ENCODE assay signal across 27 mouse cellular contexts in genomic region chr10:94161051-94161765, GRCm38 (mm10). TPM values are rescaled to one million over a fixed set of nuclear protein-coding genes. Genes with fewer than 3 reads are reported as not detected.
DNase-seq lines count a peak whose midpoint lies in the region; ATAC-seq lines count a peak whose summit lies in the region.
"Had no signal": no experiment of that assay in that cellular context is flagged by ENCODE, and none has a peak within 500 bp of the region (broad histone marks: within the 10 kb centered on the region; RNA-seq: fewer than 3 reads in every experiment).

No protein-coding gene starts in this region.

- H3K36me3 ChIP-seq in midbrain, embryonic 11.5 days (ENCODE audit: control insufficient read depth, insufficient read depth, low read length), result peaks cover 3% of the 10 kb centered on the region
- H3K36me3 ChIP-seq in midbrain, embryonic 16.5 days (ENCODE audit: control insufficient read depth, insufficient read depth, low read length), result peaks cover 13% of the 10 kb centered on the region

- H3K4me2 ChIP-seq in midbrain, embryonic 11.5 days, result no peak overlapping the region
- no peak overlapping the region for H3K4me2 ChIP-seq in midbrain, embryonic 16.5 days (ENCODE audit: low read length)
- H3K4me2 ChIP-seq: forebrain, embryonic 13.5 days; heart, embryonic 13.5 days; hindbrain, embryonic 14.5 days had no signal

- no peak overlapping the region for H3K9ac ChIP-seq in midbrain, embryonic 11.5 days (ENCODE audit: low read length)
- H3K9ac ChIP-seq in midbrain, embryonic 16.5 days (ENCODE audit: low read depth, low read length), result no peak overlapping the region
- H3K9ac ChIP-seq: forebrain, embryonic 13.5 days; heart, embryonic 13.5 days; hindbrain, embryonic 14.5 days had no signal

- H3K4me3 ChIP-seq in midbrain, embryonic 11.5 days (ENCODE audit: low read depth, low read length), result no peak overlapping the region
- H3K4me3 ChIP-seq in midbrain, embryonic 16.5 days (ENCODE audit: low read depth, low read length), result no peak overlapping the region
- H3K4me3 ChIP-seq: forebrain, embryonic 13.5 days; gastrocnemius, adult 2 months; heart, adult 2 months; heart, embryonic 10.5 days; heart, embryonic 13.5 days had no signal

- H3K4me1 ChIP-seq in midbrain, embryonic 11.5 days (ENCODE audit: control insufficient read depth, insufficient read depth, low read length), result no peaks in the 10 kb centered on the region
- H3K4me1 ChIP-seq in midbrain, embryonic 16.5 days (ENCODE audit: control insufficient read depth, insufficient read depth, low read length), result no peaks in the 10 kb centered on the region
- H3K4me1 ChIP-seq: forebrain, embryonic 13.5 days; heart, embryonic 10.5 days; heart, embryonic 13.5 days had no signal

- ATAC-seq in midbrain, embryonic 11.5 days (ENCODE audit: low FRiP score), result no peak
- ATAC-seq in midbrain, embryonic 16.5 days, result no peak
- ATAC-seq in erythroid progenitor cell, adult 5-6 weeks (replicated peaks; ENCODE audit: low FRiP score, poor library complexity, severe bottlenecking), result peak; percentile 46; the same call in 1 of the 2 replicates
- ATAC-seq: forebrain, embryonic 13.5 days; forebrain, embryonic 16.5 days; hindbrain, postnatal 0 days; inflammation-experienced regulatory T-cells, adult 6 months; intestine, embryonic 16.5 days had no signal

- DNase-seq in adrenal gland, adult 2 months, result peak; percentile 3
- DNase-seq in adrenal gland, adult 18-20 months (ENCODE audit: low spot score in 2 of 2), result no peak
- peak; percentile 41 for DNase-seq in midbrain, embryonic 11.5 days (ENCODE audit: low spot score, missing footprints)
- DNase-seq in R1 (ENCODE audit: low read depth, low spot score), result peak; percentile 72
- DNase-seq in T-cell, adult 2 months (ENCODE audit: low spot score), result no peak
- DNase-seq in ovary, postnatal 10 days (ENCODE audit: low spot score), result no peak
- DNase-seq: adrenal gland, postnatal 10 days; adrenal gland, postnatal 36 days; cerebellum, adult 18-20 months; cerebellum, adult 9-10 months; cerebellum, postnatal 14 days; gastrocnemius, adult 2 months; gastrocnemius, postnatal 14 days; heart, adult 2 months; heart, postnatal 14 days; heart, postnatal 4 days had no signal

- WGBS in midbrain, embryonic 11.5 days, result 85% methylated on average over 5 of the region's 5 CpGs
- 84% methylated on average over 5 of the region's 5 CpGs for whole genome bisulfite sequencing in midbrain, embryonic 16.5 days

- H3K9me3 ChIP-seq in midbrain, embryonic 11.5 days (ENCODE audit: control insufficient read depth, low read length), result no peaks in the 10 kb centered on the region
- no peaks in the 10 kb centered on the region for H3K9me3 ChIP-seq in midbrain, embryonic 16.5 days (replicated peaks; ENCODE audit: control insufficient read depth, low read length, poor library complexity, severe bottlenecking)
- H3K9me3 ChIP-seq: forebrain, embryonic 13.5 days; G1E; heart, embryonic 10.5 days; heart, embryonic 13.5 days had no signal

- H3K27me3 ChIP-seq in midbrain, embryonic 11.5 days (ENCODE audit: control insufficient read depth, insufficient read depth, low read length), result no peaks in the 10 kb centered on the region
- no peaks in the 10 kb centered on the region for H3K27me3 ChIP-seq in midbrain, embryonic 16.5 days (ENCODE audit: control insufficient read depth, insufficient read depth, low read depth, low read length)
- H3K27me3 ChIP-seq: forebrain, embryonic 13.5 days; heart, embryonic 13.5 days had no signal

- H3K27ac ChIP-seq in midbrain, embryonic 11.5 days (ENCODE audit: low read depth, low read length), result no peak overlapping the region
- H3K27ac ChIP-seq in midbrain, embryonic 16.5 days (ENCODE audit: low read length), result no peak overlapping the region
- H3K27ac ChIP-seq: forebrain, embryonic 13.5 days; gastrocnemius, adult 2 months; heart, adult 2 months; heart, embryonic 10.5 days; heart, embryonic 13.5 days; hindbrain, embryonic 14.5 days; hindbrain, postnatal 0 days had no signal

RNA-seq across cellular contexts. Expression of gene Nr2c1, which starts 13.4 kb away (rescaled TPM):
- 10 to 100 TPM; 11.7 to 13.7 TPM for total RNA-seq in adrenal gland, adult 2 months (2021)
- polyA plus RNA-seq in adrenal gland, adult 2 months (2012; rRNA removed), result 2.5 and 2.7 TPM in 2 replicates
- total RNA-seq in adrenal gland, adult 18-20 months (2021), result 10 to 100 TPM; 10.1 to 11.1 TPM
- 10.8 and 12.2 TPM in 2 replicates for polyA plus RNA-seq in midbrain, embryonic 11.5 days (2014; fragmentation: Nextera tagmentation; extraction: Ambion mirVana)
- 8.0 and 9.3 TPM in 2 replicates for polyA plus RNA-seq in midbrain, embryonic 16.5 days (2015; fragmentation: Nextera tagmentation; extraction: Ambion mirVana)
- total RNA-seq in erythroid progenitor cell, adult 5-6 weeks (2015; ENCODE audit: low replicate concordance), result 0.84 and 2.2 TPM in 2 replicates
- total RNA-seq in erythroid progenitor cell, adult 5-6 weeks (2017; ENCODE audit: low replicate concordance), result 0.64 and 1.4 TPM in 2 replicates

RNA-seq across cellular contexts. Expression of gene Ndufa12, which starts 37.3 kb away (rescaled TPM):
- total RNA-seq in adrenal gland, adult 2 months (2021), result 100 to 1,000 TPM; 406 to 525 TPM
- polyA plus RNA-seq in adrenal gland, adult 2 months (2012; rRNA removed), result 18.2 and 24.4 TPM in 2 replicates
- 100 to 1,000 TPM; 359 to 463 TPM for total RNA-seq in adrenal gland, adult 18-20 months (2021)
- polyA plus RNA-seq in midbrain, embryonic 11.5 days (2014; fragmentation: Nextera tagmentation; extraction: Ambion mirVana), result 520 and 528 TPM in 2 replicates
- polyA plus RNA-seq in midbrain, embryonic 16.5 days (2015; fragmentation: Nextera tagmentation; extraction: Ambion mirVana), result 291 and 304 TPM in 2 replicates
- 33.9 and 44.4 TPM in 2 replicates for total RNA-seq in erythroid progenitor cell, adult 5-6 weeks (2015; ENCODE audit: low replicate concordance)
- 56.6 and 63.0 TPM in 2 replicates for total RNA-seq in erythroid progenitor cell, adult 5-6 weeks (2017; ENCODE audit: low replicate concordance)

Comparison
In these comparisons a context has a peak if more than half of its experiments do, and no peak if none do; other contexts are left out.
1. DNase-seq: peak in adrenal gland, adult 2 months (single experiment), midbrain, embryonic 11.5 days (single experiment) and R1 (single experiment); none in adrenal gland, adult 18-20 months (0 of 2), T-cell, adult 2 months (single experiment) and ovary, postnatal 10 days (single experiment).
2. RNA of gene Ndufa12, which starts 37.3 kb away (total RNA-seq): 406 to 525 TPM in adrenal gland, adult 2 months and 359 to 463 TPM in adrenal gland, adult 18-20 months; 33.9 to 63.0 TPM in erythroid progenitor cell, adult 5-6 weeks; every median in the first group is over 4 times any median in the second.